Mouse (Mus musculus) CH12.LX (cell line): ENCODE measurements around the gene Ginm1. TPM values are rescaled to one million over a fixed set of nuclear protein-coding genes. Genes with fewer than 3 reads are reported as not detected.
A peak's percentile ranks its signal among the peaks of the same experiment; 100 is the strongest.

Source experiments
- DNase-seq: peaks from one replicate; pipeline ENCODE4 v3.0.0-alpha.2; 2013; ENCODE audit errors: extremely low read depth
- H3K27ac ChIP-seq: 2 replicates; pipeline ENCODE4 v1.5.1; 2012; ENCODE audit warnings: low read depth, mild to moderate bottlenecking, control low read depth, moderate library complexity; ENCODE audit not compliant: insufficient read depth
- H3K27me3 ChIP-seq: replicated peaks from 2 replicates; pipeline ENCODE3; 2012; ENCODE audit warnings: inconsistent platforms
- H3K36me3 ChIP-seq, 2 experiments: replicated peaks in 1 of 2; 2 replicates each; pipeline versions ENCODE3 to v1.6.1; 2012; ENCODE audit warnings: inconsistent platforms in 1 of 2, low read length in 1 of 2, mild to moderate bottlenecking in 1 of 2, mixed read lengths in 1 of 2, moderate library complexity in 1 of 2; ENCODE audit not compliant: control insufficient read depth in 1 of 2, insufficient read depth in 1 of 2
- H3K4me1 ChIP-seq, 2 experiments: 2 replicates each; pipeline ENCODE4 v1.6.1; 2012; ENCODE audit warnings: inconsistent platforms in 1 of 2, moderate library complexity in 1 of 2; ENCODE audit not compliant: insufficient read depth in 2 of 2, control insufficient read depth in 1 of 2
- H3K4me2 ChIP-seq: 2 replicates; pipeline ENCODE4 v1.6.1; 2012; ENCODE audit warnings: low read depth, mild to moderate bottlenecking, control low read depth; ENCODE audit not compliant: poor library complexity, insufficient read depth, severe bottlenecking
- H3K4me3 ChIP-seq, 3 experiments: fragments of 150-350 bp in 1 of 3; sonication (generic) in 1 of 3; replicated peaks in 1 of 3; 2 replicates each; pipeline versions ENCODE3 to v1.5.1; 2011 to 2012; ENCODE audit warnings: low read depth in 2 of 3, low read length in 2 of 3, mild to moderate bottlenecking in 2 of 3, moderate library complexity in 2 of 3, control low read depth in 1 of 3, improper control_type of control experiment in 1 of 3, inconsistent platforms in 1 of 3, mixed read lengths in 1 of 3; ENCODE audit not compliant: poor library complexity in 1 of 3
- H3K79me2 ChIP-seq: replicated peaks from 2 replicates; pipeline ENCODE4 v1.6.1; 2012; ENCODE audit warnings: mild to moderate bottlenecking, moderate library complexity; ENCODE audit not compliant: control insufficient read depth, poor library complexity, insufficient read depth, severe bottlenecking; ENCODE audit errors: extremely low read depth
- H3K9ac ChIP-seq: 2 replicates; pipeline ENCODE4 v1.6.1; 2012; ENCODE audit warnings: low read depth, mild to moderate bottlenecking, control low read depth, moderate library complexity; ENCODE audit not compliant: insufficient read depth
- H3K9me3 ChIP-seq: replicated peaks from 2 replicates; pipeline ENCODE3; 2012; ENCODE audit warnings: low read length, inconsistent platforms, mixed read lengths
- BHLHE40 ChIP-seq: IDR thresholded peaks from 2 replicates; pipeline ENCODE4 v1.6.1; 2011; ENCODE audit warnings: mild to moderate bottlenecking, low read depth, low read length, improper control_type of control experiment
- CHD1 ChIP-seq: IDR thresholded peaks from 2 replicates; pipeline ENCODE4 v1.6.1; 2012; ENCODE audit warnings: low read depth, low read length, improper control_type of control experiment, inconsistent platforms
- CHD2 ChIP-seq: IDR thresholded peaks from 2 replicates; pipeline ENCODE4 v1.6.1; 2011; ENCODE audit warnings: low read length, improper control_type of control experiment
- CTCF ChIP-seq, 2 experiments: IDR thresholded peaks in 1 of 2; conservative IDR thresholded peaks in 1 of 2; 2 replicates each; pipeline ENCODE4 v1.5.1; 2011 to 2012; ENCODE audit warnings: low read depth in 2 of 2, low read length in 2 of 2, improper control_type of control experiment in 1 of 2, inconsistent platforms in 1 of 2, mild to moderate bottlenecking in 1 of 2, moderate library complexity in 1 of 2
- E2F4 ChIP-seq: IDR thresholded peaks from 2 replicates; pipeline ENCODE4 v1.6.1; 2011; ENCODE audit warnings: low read depth, low read length, improper control_type of control experiment; ENCODE audit not compliant: insufficient replicate concordance
- ELF1 ChIP-seq: IDR thresholded peaks from 2 replicates; pipeline ENCODE4 v1.6.1; 2014; ENCODE audit warnings: low read depth, mild to moderate bottlenecking, inconsistent platforms, low read length, improper control_type of control experiment
- EP300 ChIP-seq: IDR thresholded peaks from 2 replicates; pipeline ENCODE4 v1.6.1; 2011; ENCODE audit warnings: low read length, improper control_type of control experiment
- ETS1 ChIP-seq: conservative IDR thresholded peaks from 2 replicates; pipeline ENCODE4 v1.6.1; 2012; ENCODE audit warnings: low read depth, mild to moderate bottlenecking, inconsistent platforms, low read length, improper control_type of control experiment, moderate library complexity
- GABPA ChIP-seq: IDR thresholded peaks from 2 replicates; pipeline ENCODE4 v1.6.1; 2012; ENCODE audit warnings: low read depth, low read length, improper control_type of control experiment, inconsistent platforms; ENCODE audit not compliant: insufficient replicate concordance
- HCFC1 ChIP-seq: IDR thresholded peaks from 2 replicates; pipeline ENCODE4 v1.6.1; 2012; ENCODE audit warnings: low read depth, mild to moderate bottlenecking, inconsistent platforms, low read length, improper control_type of control experiment
- IRF4 ChIP-seq: IDR thresholded peaks from 2 replicates; pipeline ENCODE4 v1.6.1; 2014; ENCODE audit warnings: low read depth, mild to moderate bottlenecking, inconsistent platforms, low read length, improper control_type of control experiment
- JUN ChIP-seq: IDR thresholded peaks from 2 replicates; pipeline ENCODE4 v1.6.1; 2011; ENCODE audit warnings: low read depth, mild to moderate bottlenecking, low read length, improper control_type of control experiment, moderate library complexity; ENCODE audit not compliant: insufficient read depth
- JUND ChIP-seq: conservative IDR thresholded peaks from 2 replicates; pipeline ENCODE4 v1.6.1; 2011; ENCODE audit warnings: low read depth, low read length, improper control_type of control experiment
- KAT2A ChIP-seq: IDR thresholded peaks from 2 replicates; pipeline ENCODE4 v1.6.1; 2012; ENCODE audit warnings: low read length, improper control_type of control experiment, inconsistent platforms; ENCODE audit not compliant: insufficient replicate concordance
- MAFK ChIP-seq: IDR thresholded peaks from 2 replicates; pipeline ENCODE4 v1.6.1; 2011; ENCODE audit warnings: low read length, improper control_type of control experiment; ENCODE audit not compliant: insufficient replicate concordance
- MAX ChIP-seq: IDR thresholded peaks from 2 replicates; pipeline ENCODE4 v1.6.1; 2011; ENCODE audit warnings: low read length, improper control_type of control experiment
- MAZ ChIP-seq: IDR thresholded peaks from 2 replicates; pipeline ENCODE4 v1.6.1; 2012; ENCODE audit warnings: low read depth, mild to moderate bottlenecking, inconsistent platforms, low read length, improper control_type of control experiment, moderate library complexity
- MEF2A ChIP-seq: IDR thresholded peaks from 2 replicates; pipeline ENCODE4 v1.6.1; 2014; ENCODE audit warnings: low read depth, mild to moderate bottlenecking, inconsistent platforms, low read length, improper control_type of control experiment, borderline replicate concordance
- MXI1 ChIP-seq: IDR thresholded peaks from 2 replicates; pipeline ENCODE4 v1.6.1; 2011; ENCODE audit warnings: mild to moderate bottlenecking, low read depth, low read length, improper control_type of control experiment
- MYC ChIP-seq: IDR thresholded peaks from 2 replicates; pipeline ENCODE4 v1.6.1; 2011; ENCODE audit warnings: low read depth, mild to moderate bottlenecking, improper control_type of control experiment, low read length
- NELFE ChIP-seq: IDR thresholded peaks from 2 replicates; pipeline ENCODE4 v1.6.1; 2011; ENCODE audit warnings: low read depth, low read length, improper control_type of control experiment
- NRF1 ChIP-seq: IDR thresholded peaks from 2 replicates; pipeline ENCODE4 v1.6.1; 2014; ENCODE audit warnings: low read depth, mild to moderate bottlenecking, inconsistent platforms, low read length, improper control_type of control experiment, moderate library complexity
- PAX5 ChIP-seq: IDR thresholded peaks from 2 replicates; pipeline ENCODE4 v1.6.1; 2012; ENCODE audit warnings: low read length, inconsistent platforms, mixed read lengths
- POLR2A ChIP-seq: IDR thresholded peaks from 2 replicates; pipeline ENCODE4 v1.6.1; 2011; ENCODE audit warnings: low read depth, mild to moderate bottlenecking, improper control_type of control experiment, low read length
- POLR2AphosphoS2 ChIP-seq: IDR thresholded peaks from 2 replicates; pipeline ENCODE4 v1.6.1; 2011; ENCODE audit warnings: low read depth, low read length, improper control_type of control experiment
- RAD21 ChIP-seq: IDR thresholded peaks from 2 replicates; pipeline ENCODE4 v1.6.1; 2011; ENCODE audit warnings: low read depth, mild to moderate bottlenecking, low read length, improper control_type of control experiment, moderate library complexity
- RCOR1 ChIP-seq: conservative IDR thresholded peaks from 2 replicates; pipeline ENCODE4 v1.6.1; 2012; ENCODE audit warnings: low read depth, mild to moderate bottlenecking, inconsistent platforms, low read length, improper control_type of control experiment
- SIN3A ChIP-seq: IDR thresholded peaks from 2 replicates; pipeline ENCODE4 v1.6.1; 2012; ENCODE audit warnings: low read length, improper control_type of control experiment, inconsistent platforms
- SMC3 ChIP-seq: IDR thresholded peaks from 2 replicates; pipeline ENCODE4 v1.6.1; 2011; ENCODE audit warnings: low read depth, low read length, improper control_type of control experiment
- TBP ChIP-seq: conservative IDR thresholded peaks from 2 replicates; pipeline ENCODE4 v1.6.1; 2011; ENCODE audit warnings: low read depth, low read length, improper control_type of control experiment
- TCF12 ChIP-seq: IDR thresholded peaks from 2 replicates; pipeline ENCODE4 v1.6.1; 2014; ENCODE audit warnings: low read depth, mild to moderate bottlenecking, inconsistent platforms, low read length, improper control_type of control experiment
- UBTF ChIP-seq: IDR thresholded peaks from 2 replicates; pipeline ENCODE4 v1.6.1; 2012; ENCODE audit warnings: low read depth, mild to moderate bottlenecking, inconsistent platforms, low read length, improper control_type of control experiment, moderate library complexity
- USF1 ChIP-seq: IDR thresholded peaks from 2 replicates; pipeline ENCODE4 v1.6.1; 2014; ENCODE audit warnings: low read depth, mild to moderate bottlenecking, inconsistent platforms, low read length, improper control_type of control experiment
- USF2 ChIP-seq: conservative IDR thresholded peaks from 2 replicates; pipeline ENCODE4 v1.6.1; 2011; ENCODE audit warnings: low read depth, low read length, improper control_type of control experiment
- ZC3H11A ChIP-seq: IDR thresholded peaks from 2 replicates; pipeline ENCODE4 v1.6.1; 2012; ENCODE audit warnings: low read depth, mild to moderate bottlenecking, inconsistent platforms, low read length, improper control_type of control experiment
- ZKSCAN1 ChIP-seq: IDR thresholded peaks from 2 replicates; pipeline ENCODE4 v1.6.1; 2012; ENCODE audit warnings: low read depth, inconsistent platforms, low read length, improper control_type of control experiment, borderline replicate concordance
- ZMIZ1 ChIP-seq: IDR thresholded peaks from 2 replicates; pipeline ENCODE4 v1.6.1; 2012; ENCODE audit warnings: low read depth, mild to moderate bottlenecking, inconsistent platforms, low read length, improper control_type of control experiment
- ZNF384 ChIP-seq: IDR thresholded peaks from 2 replicates; pipeline ENCODE4 v1.6.1; 2012; ENCODE audit warnings: low read depth, low read length, improper control_type of control experiment, inconsistent platforms
- dilution Hi-C: fragments of 300-500 bp; cut with MboI; formaldehyde crosslinking; loops from 2 replicates; pipeline ENCODE4 v1.14.3; 2020; ENCODE audit warnings: low sequenced_read_pairs; ENCODE audit not compliant: extremely low pct_unique_long_range_greater_than_20kb, extremely low pct_ligation_motif_present
- in situ Hi-C: fragments of 300-500 bp; cut with MboI; formaldehyde crosslinking; loops from 3 replicates; pipeline ENCODE4 v1.14.3; 2019; ENCODE audit warnings: low sequenced_read_pairs, low pct_ligation_motif_present, low pct_unique_long_range_greater_than_20kb, mixed read lengths
- polyA plus RNA-seq: library from polyadenylated mRNA; unstranded; fragments of >175 nt; gene quantifications from 2 replicates; pipeline ENCODE4 v1.2.1, GENCODE M21; 2012; ENCODE audit warnings: low read depth; ENCODE audit not compliant: insufficient read length
- total RNA-seq, 2 experiments: library from RNA; depleted of rRNA; stranded (reverse); fragments of 300-350 nt in 1 of 2; fragments of >200 nt in 1 of 2; gene quantifications; 2 replicates each; pipeline ENCODE4 v1.2.3; 2012 to 2014

Ginm1 gene
- 11.7 and 12.7 TPM in 2 replicates for total RNA-seq (2012; rRNA removed)
- total RNA-seq (2014; rRNA removed): 33.9 and 38.2 TPM in 2 replicates
- 22.5 and 27.3 TPM in 2 replicates for polyA plus RNA-seq

GRCm38 (mm10) chr10:7792751-7793385, at the start of gene Ginm1, which contains the start of gene Ppil4:
TSS of gene Ginm1 (minus strand) at chr10:7792824.
TSS of gene Ppil4 (plus strand) at chr10:7792891.
- Histone ChIP-seq H3K4me3 (peak within 1 kb of the TSS; percentile 78 to 95 (median 90)), H3K9me3 (no peaks in the 10 kb centered on the region), H3K27me3 (no peaks in the 10 kb centered on the region), H3K9ac (peak within 1 kb of the TSS; percentile 86), H3K36me3 (peaks cover 28 to 51% of the 10 kb centered on the region in 2 experiments), H3K27ac (0 out of 2 replicates have a peak within 1 kb of the TSS, but pooled peaks have one; percentile 2), H3K4me1 (peaks cover 3 to 32% of the 10 kb centered on the region in 2 experiments), H3K79me2 (peaks cover 38% of the 10 kb centered on the region), H3K4me2 (peak within 1 kb of the TSS; percentile 97)
- dilution Hi-C loops: no loop called here
- peak; percentile 90 for DNase-seq
- no peak for TF ChIP-seq BHLHE40
- TF ChIP-seq HCFC1: peak; percentile 94
- TF ChIP-seq JUN: no peak
- TF ChIP-seq IRF4: peak; percentile 67; the same call in 1 of the 2 replicates
- TF ChIP-seq NRF1: peak; percentile 97
- TF ChIP-seq SIN3A: peak; percentile 96
- peak; percentile 90 for TF ChIP-seq TCF12
- 0 out of 2 replicates have a peak, but pooled peaks have one; percentile 30 for TF ChIP-seq MAZ
- no peak for TF ChIP-seq CHD1
- peak; percentile 85 for TF ChIP-seq ZMIZ1
- TF ChIP-seq GABPA: peak; percentile 53; the same call in 1 of the 2 replicates
- TF ChIP-seq MYC: peak; percentile 70; the same call in 1 of the 2 replicates
- peak; percentile 95 for TF ChIP-seq NELFE
- TF ChIP-seq USF1: no peak
- no peak; the same call in 1 of the 2 replicates for TF ChIP-seq RCOR1
- no peak for TF ChIP-seq ZC3H11A
- TF ChIP-seq TBP: peak; percentile 70; the same call in 1 of the 2 replicates
- TF ChIP-seq CHD2: no peak
- TF ChIP-seq POLR2A: peak; percentile 97
- TF ChIP-seq USF2: no peak
- no peak for TF ChIP-seq CTCF (conservative IDR thresholded peaks at IDR 0.05 in 1 of 2, IDR thresholded peaks at IDR 0.05 in 1 of 2; ENCODE audit: low read depth in 2 of 2, low read length in 2 of 2)
- TF ChIP-seq SMC3: no peak
- TF ChIP-seq MAFK: no peak
- TF ChIP-seq PAX5: no peak
- peak; percentile 70 for TF ChIP-seq MAX
- peak; percentile 77 for TF ChIP-seq ELF1
- no peak for TF ChIP-seq EP300
- TF ChIP-seq E2F4: peak; percentile 93; the same call in 1 of the 2 replicates
- no peak for TF ChIP-seq RAD21
- TF ChIP-seq ZKSCAN1: peak; percentile 10; the same call in 1 of the 2 replicates
- TF ChIP-seq MXI1: peak; percentile 94
- TF ChIP-seq JUND: no peak
- TF ChIP-seq POLR2AphosphoS2: peak; percentile 91
- TF ChIP-seq MEF2A: peak; percentile 74
- TF ChIP-seq ZNF384: no peak
- TF ChIP-seq UBTF: 0 out of 2 replicates have a peak, but pooled peaks have one; percentile 27
- TF ChIP-seq ETS1: no peak
- peak; percentile 93 for TF ChIP-seq KAT2A
- in situ Hi-C loops: loop anchor here (25.0 kb wide), 1 partner anchor 456 kb away; no protein-coding TSS in a partner anchor
